Mouse (Mus musculus) neural tube, embryonic 11.5 days (tissue): ENCODE measurements around the gene Pacsin1. TPM values are rescaled to one million over a fixed set of nuclear protein-coding genes. Genes with fewer than 3 reads are reported as not detected.

Experiments
- polyA plus RNA-seq: library from polyadenylated mRNA; unstranded; fragments of >200 nt; fragmentation: Nextera tagmentation; extraction: Ambion mirVana; gene quantifications from 2 replicates; pipeline ENCODE4 v1.2.1, GENCODE M21; 2014

The Pacsin1 gene
- polyA plus RNA-seq, 1 experiment from 2014 or later = 4.3 TPM

Other genes starting within 250 kb of the Pacsin1 start
- gene Grm4, start 134.1 kb upstream of the Pacsin1 start, polyA plus RNA-seq = 1.8 and 2.5 TPM in 2 replicates
- 425 and 456 TPM in 2 replicates for gene Hmga1, start 99.0 kb upstream of the Pacsin1 start, polyA plus RNA-seq
- 19.3 and 24.4 TPM in 2 replicates for gene AI413582, start 89.8 kb upstream of the Pacsin1 start, polyA plus RNA-seq
- gene Nudt3, start 32.0 kb upstream of the Pacsin1 start, polyA plus RNA-seq = 41.8 and 49.3 TPM in 2 replicates
- not detected in 2 replicates for gene RPS10-NUDT3, start 20.3 kb upstream of the Pacsin1 start, polyA plus RNA-seq
- gene Rps10, start 18.8 kb upstream of the Pacsin1 start, polyA plus RNA-seq = 695 and 722 TPM in 2 replicates
- gene Spdef, start 73.4 kb downstream of the Pacsin1 start, polyA plus RNA-seq = not detected in 2 replicates
- 12.6 and 14.1 TPM in 2 replicates for gene D17Wsu92e, start 165.1 kb downstream of the Pacsin1 start, polyA plus RNA-seq
- gene Snrpc, start 182.6 kb downstream of the Pacsin1 start, polyA plus RNA-seq = 350 and 368 TPM in 2 replicates
- 7.6 and 7.8 TPM in 2 replicates for gene Uhrf1bp1, start 200.9 kb downstream of the Pacsin1 start, polyA plus RNA-seq